Mouse (Mus musculus): ENCODE results near the gene Gm26965.
"Not testable (repeated sequence)": the region's sequence is repeated elsewhere in the genome, so short reads cannot be mapped to it uniquely, and the experiment has no call there.

Gene Gm26965

DNA sequence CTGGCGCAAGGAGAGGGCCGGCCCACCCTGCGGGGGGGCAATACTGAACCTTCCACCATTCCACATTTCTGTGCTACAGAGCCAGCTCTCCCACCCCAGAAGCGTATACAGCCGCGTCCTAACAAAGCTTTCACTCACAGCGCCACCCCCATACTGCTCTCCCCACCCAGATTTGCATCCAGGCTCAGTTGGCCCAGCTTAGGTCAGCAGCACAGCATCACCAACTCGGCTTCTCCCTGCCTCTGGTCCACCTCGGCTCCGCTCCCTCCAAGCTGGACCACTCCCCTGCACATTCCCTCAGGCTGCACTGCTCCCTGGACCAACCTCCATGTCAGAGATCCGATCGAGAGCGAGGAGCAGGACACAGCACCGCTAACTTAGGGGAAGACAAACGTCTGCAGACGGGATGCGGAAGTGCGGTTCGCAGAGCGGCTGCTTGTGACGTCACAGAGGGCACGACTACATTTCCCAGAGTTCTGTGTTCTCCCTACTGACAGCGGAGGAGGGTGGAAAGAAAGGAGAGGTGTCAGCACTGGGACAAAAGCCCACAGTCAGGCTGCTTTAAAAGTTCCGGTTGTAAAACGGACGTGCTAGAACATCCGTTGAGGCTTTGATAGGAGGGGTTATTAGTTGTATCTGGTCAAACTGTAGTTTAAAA, at the start of gene Gm26965, which contains the start of gene Zfp87:
Gene Gm26965, minus strand, starts transcription at position 399 of the 658 bp plus-strand sequence.
Gene Zfp87, minus strand, starts transcription at position 425 of the 658 bp plus-strand sequence.
- DNase-seq (ENCODE audit: low read depth, low spot score): peak; percentile 83

DNA sequence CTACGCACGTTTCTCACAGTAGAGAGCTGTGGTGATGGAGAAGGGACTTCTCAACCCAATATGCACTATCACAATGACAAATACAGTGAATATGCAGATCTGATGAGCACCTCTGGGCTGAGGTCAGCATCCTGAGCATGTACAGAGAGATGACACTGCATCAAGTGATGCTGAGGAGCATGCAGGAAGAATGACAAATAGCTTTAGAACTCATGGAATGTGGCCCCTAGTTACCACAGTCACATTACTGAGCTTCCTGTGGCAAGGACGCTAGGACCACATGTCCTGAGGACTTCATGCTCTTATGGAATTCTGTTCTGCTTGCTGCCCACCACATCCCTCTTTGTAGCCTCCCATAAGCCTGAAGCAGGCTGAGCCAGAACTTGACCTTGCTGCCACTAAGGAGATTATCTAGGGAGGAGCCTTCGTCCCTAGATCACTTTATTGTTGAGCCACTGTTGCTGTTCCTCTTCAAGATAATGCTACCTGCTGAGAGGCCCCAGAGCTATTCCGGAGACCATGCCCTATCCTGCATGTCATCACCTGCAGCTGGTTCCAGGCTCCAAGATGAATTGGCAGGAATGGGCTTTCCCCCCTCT, 46.7 kb upstream of the Gm26965 start:
- DNase-seq (ENCODE audit: low read depth, low spot score): no peak

DNA sequence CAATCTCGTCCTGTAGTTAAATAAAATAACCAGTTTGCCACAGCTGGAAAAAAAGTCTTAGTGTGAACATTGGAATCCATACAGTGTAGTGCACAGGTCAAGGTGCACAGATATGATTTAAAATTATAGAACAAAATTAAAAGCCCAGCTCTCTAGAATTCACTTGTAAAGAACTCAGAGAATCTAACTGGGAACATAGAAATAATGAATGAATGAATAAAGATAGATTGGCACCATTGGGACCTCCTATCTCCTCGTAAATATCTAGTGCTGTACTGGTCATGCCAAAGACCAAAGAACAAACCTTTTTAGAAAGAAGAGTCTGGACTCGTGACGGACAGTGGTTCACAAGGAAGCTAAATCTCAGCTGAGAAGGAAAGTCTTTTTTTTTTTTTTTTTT, 27.8 kb upstream of the Gm26965 start, which contains the start of gene Zfp748:
Gene Zfp748, minus strand, starts transcription at position 101 of the 400 bp plus-strand sequence.
- no peak for DNase-seq (ENCODE audit: low read depth, low spot score)

DNA sequence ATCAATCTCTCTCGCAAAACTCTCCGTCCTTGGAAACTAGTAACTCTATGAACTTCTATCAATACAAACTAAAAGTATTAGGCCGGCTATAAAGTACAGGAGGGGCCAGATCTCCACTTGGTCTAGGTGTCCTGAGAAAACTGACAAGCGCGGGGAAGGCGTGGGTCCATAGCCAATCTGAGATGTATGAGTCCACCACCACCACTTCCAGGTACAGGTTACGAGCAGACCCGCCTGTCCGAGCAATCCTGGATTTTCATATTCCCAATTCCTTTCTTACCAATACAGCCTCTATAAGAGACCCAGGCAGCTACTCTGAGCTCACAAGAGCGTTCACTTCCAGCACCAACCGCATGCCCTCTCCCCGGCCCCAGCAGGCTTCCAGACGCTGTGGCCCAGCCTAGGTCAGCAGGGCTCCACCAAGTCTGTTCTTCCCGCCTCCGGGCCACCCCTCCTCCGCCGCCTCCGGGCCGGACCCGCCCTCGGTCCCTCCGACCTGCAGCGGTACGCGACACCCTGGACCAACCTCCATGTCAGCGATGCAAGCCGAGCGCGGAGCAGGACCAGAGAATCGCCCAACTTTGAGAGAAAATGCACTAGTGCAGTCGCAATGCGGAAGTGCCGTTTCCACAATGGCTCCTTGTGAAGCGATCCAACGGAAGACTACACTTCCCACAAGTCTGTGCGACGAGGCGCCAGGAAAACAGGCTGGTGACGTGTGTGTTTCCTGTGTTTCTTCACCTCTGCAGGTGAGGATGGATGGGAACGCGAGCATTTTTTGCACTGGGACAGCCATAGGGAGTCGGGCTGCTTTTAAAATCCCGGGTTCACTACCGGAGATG, 26.8 kb upstream of the Gm26965 start:
- peak; percentile 79 for DNase-seq (ENCODE audit: low read depth, low spot score)

DNA sequence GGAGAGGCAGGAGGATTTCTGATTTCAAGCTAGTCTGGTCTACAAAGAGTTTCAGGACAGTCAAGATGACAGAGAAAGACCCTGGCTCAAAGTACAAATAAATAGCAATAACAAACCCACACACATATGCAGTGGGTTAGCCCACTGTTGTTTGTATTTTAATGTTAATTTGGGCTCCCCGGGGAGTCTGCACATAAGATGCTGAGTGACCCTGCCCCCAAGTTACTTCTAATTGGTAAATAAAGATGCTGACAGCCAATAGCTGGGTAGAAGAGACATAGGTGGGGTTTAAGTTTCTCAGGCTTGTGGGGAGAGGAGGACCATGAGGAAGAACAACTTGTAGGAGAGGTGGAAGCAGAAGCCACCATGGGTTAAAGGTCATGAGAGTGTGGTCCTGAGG, 20.0 kb upstream of the Gm26965 start:
- DNase-seq (ENCODE audit: low read depth, low spot score): no peak

DNA sequence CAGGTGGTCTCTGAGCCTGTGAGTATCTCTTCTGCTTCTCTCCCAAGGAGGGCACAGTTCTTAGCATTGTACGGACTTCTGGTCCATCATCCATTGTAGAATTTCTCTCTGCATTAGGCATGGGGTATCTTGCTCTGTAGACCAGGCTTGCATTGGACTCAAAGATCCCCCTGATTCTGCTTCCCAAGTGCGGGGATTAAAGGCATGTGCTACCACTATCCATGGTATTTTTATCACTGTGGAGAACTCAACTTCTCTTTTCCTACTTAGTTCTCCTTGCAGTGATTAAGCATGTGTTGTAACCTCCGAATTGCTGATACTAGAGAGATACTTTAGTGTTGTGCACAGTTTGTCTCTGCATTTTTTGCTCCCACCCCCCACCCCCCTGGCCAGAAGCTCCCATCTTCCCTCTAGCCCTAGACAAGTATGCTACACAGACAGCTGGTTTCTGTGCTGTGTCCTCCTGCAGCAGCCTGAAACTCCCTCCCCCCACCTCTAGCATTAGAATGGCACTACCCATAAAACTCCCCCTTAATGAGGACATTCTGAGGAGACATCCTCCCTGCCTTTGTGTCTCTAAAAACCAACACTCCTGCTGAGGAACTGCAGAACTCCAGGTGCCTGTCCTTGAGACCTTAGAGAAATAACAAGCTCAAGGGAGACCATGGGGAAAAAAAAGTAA, 1.2 kb upstream of the Gm26965 start:
- no peak for DNase-seq (ENCODE audit: low read depth, low spot score)

DNA sequence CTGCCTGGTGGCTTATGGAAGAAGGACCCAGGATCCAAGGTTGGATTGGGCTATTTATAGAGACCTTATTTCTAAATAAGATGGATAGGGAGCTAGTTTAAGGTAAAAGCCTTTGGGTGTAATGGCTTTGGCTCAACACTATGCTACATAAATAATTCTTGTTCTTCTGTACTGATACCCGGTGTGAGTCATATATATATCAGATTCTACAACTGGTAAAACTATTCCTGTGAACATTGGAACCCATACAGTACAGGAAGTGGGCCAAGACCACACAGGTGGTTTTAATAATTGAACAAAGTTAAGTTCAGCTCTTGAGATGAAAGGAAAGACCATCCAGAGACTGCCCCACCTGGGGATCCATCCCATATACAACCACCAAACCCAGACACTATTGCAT, 25.0 kb downstream of the Gm26965 start:
- DNase-seq (ENCODE audit: low read depth, low spot score): no peak

DNA sequence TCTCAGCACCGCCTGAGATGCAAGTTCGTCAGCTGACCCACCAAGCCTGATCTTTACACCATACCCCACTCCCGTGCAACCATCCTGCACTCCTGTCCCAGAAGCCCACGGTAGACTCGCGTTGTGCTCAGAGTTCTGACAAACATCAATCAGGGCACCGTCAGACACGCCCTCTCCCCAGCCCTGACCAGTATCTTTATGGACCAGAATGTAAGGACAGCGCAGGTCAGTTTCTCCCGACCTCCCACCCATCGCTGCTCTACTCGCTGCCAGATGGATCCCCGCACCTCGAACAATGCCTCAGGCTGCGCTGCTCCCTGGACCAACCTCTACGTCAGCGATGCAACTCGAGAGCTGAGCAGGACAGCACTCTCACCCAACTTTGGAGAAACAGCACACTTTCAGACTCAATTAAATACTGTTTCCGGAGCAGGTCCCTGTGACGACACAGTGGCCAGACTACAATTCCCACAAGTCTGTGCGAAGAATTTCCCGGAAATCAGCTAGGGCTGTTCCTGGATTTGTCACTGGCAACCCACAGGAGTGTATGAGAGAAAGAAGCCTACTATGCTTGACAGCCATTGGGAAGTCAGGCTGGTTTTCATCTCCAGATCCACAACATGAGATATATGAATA, 25.7 kb downstream of the Gm26965 start, which contains the start of gene Zfp58:
Gene Zfp58, minus strand, starts transcription at position 472 of the 636 bp plus-strand sequence.
- DNase-seq (ENCODE audit: low read depth, low spot score): peak; percentile 69

DNA sequence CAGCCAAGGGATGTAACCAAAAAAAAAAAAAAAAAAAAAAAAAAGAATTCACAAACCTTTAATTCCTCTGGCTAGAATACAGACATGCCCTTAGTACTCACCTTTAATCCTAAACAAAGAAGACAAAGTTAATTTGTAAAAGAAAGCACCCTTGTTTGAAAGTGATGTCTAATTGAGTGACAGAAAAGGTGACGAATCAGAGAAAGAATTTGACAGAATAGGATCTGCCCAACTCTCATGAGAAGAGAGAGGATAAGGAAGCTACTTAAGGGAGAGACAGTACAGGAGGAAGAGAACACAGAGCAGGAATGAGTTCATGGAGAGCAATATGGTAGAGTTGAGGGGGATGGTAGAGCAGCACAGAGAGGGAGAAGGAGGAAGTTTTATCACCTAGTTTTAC, 30.3 kb downstream of the Gm26965 start:
- DNase-seq (ENCODE audit: low read depth, low spot score): no peak

DNA sequence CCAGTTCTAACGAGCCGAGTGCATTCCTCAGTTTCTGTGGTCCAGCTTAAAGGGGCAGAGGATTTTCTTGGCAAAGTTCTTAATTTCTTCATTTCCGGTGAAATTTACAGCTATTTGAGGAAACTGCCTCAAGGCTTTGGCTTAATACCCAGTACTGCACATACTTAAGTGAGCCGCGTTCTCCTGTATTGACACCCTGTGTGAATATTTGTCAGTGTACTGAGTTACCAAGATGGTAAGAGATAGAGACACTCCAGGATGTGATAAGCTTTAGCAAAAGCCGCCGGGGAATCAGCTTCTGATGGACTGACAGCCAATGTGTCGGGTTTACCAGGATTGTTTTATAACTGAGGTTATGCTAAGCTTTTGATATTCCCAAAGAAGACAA, 41.5 kb downstream of the Gm26965 start:
- no peak for DNase-seq (ENCODE audit: low read depth, low spot score)

DNA sequence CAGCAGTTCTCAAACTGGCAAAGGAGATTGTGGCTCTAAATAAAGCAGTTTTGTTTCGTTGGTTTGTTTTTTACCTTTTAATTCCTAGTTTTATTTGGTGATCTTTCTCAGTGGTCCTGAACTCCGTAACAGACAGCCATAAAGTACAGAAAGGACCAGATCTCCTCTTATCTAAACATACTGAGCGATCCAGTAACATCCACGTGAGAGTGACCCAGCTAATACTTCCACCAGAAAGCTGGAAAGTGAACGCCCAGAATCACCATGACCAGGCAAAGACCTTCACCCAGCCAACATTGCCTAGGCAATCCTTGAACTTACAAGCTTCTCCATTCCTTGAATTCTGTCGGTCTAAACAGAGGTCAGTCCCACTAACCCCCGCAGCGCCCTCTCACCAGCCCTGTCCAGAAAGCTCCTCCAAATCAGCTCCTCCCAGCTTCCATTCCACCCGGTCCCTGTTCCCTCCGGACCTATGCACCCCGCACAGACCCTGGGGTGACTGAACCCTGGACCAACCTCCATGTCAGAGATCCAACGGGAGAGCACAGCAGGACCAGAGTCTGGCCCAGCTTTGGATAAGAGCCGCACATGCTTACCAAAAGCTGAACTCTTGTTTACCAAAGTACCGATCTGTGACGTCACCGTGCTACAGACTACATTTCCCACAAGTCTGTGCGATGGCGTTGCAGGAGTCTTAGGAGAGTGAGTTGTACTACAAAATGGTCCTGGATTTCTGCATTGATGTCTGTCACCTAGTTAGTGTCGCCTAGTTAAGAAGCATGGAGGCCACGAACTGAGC, 42.1 kb downstream of the Gm26965 start, which contains the start of gene Zfp874b:
Gene Zfp874b, minus strand, starts transcription at position 634 of the 799 bp plus-strand sequence.
- DNase-seq (ENCODE audit: low read depth, low spot score): peak; percentile 74

DNA sequence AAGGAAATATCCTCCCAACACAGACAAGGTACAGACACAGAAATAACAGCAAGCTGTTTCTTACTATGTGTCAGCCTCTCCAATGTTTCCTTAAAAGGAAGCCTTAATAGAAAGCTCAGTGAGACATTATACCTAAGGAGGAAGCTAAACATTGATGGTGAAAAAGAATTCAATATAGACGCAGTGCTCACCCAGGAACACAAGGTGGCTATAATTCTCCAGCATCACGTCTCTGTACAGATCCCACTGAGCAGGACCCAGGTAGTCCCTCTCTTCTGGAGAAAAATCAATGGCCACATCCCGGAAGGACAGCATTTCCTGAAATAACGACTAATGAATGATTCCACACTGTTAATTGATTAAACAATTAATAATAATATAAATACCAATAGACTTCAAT, 44.4 kb downstream of the Gm26965 start:
- DNase-seq (ENCODE audit: low read depth, low spot score): no peak

DNA sequence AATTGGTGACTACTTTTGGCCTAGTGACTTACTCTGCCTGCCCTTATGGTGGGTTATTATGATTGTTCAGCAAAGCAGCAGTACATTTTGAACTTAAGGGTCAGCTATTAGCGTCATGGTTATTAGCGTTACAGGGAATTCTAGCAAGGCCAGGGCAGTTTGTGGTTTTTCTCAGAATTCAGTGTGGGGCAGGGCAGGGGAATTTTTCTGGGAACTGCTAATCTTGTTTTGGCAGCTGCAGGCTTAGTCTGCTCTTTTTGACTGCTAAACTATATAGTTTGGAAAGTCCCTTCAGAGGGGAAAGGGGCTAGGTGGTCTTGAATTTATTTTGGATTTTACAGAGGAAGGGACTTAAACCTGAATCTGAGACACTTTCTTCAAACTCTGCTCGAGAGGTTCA, 56.7 kb downstream of the Gm26965 start:
- DNase-seq (ENCODE audit: low read depth, low spot score): no peak

DNA sequence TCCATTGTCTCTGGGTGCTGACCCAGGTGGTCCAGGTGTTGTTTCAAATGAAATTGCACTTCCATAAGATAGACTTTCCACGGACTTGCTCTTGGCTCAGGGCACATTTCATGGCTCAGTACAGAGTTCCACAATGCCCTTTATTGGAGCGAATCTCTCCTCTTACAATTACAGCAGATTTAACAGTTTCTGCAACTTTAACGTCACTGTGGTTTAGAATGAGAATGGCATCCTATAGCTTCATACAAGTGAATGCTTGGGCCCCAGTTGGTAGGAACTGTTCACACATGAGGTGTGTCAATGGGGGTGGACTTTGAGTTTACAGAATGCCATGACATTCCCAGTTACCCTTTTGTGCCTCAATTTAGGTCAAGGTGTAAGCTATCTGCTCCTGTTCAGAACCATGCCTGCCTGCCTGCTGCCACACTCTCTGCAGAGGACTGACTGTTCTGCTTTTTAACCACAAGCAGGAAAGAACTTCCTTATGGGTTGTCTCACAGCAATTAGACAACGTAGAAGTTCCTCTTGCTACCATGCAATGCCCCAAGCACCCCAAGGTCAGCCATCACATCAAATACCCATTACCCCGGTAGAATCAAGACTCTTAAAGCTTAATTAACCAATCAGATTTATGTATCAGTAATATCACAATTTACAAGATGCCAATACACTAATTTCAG, 62.3 kb downstream of the Gm26965 start:
- DNase-seq (ENCODE audit: low read depth, low spot score): not testable (repeated sequence)

DNA sequence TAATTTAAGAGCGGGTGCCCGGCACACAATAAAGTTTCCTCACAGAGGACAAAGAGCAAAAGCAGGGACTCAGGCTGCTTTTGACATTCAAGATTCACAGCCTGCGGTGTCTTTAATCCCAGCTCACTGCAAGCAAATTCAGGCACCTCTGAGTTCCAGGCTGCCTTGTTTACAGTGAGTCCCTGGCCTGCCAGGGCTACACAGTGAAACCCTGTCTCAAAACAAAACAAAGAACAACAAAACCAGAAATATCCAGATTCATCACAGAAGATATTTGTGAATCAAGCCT, 74.0 kb downstream of the Gm26965 start:
- no peak for DNase-seq (ENCODE audit: low read depth, low spot score)

DNA sequence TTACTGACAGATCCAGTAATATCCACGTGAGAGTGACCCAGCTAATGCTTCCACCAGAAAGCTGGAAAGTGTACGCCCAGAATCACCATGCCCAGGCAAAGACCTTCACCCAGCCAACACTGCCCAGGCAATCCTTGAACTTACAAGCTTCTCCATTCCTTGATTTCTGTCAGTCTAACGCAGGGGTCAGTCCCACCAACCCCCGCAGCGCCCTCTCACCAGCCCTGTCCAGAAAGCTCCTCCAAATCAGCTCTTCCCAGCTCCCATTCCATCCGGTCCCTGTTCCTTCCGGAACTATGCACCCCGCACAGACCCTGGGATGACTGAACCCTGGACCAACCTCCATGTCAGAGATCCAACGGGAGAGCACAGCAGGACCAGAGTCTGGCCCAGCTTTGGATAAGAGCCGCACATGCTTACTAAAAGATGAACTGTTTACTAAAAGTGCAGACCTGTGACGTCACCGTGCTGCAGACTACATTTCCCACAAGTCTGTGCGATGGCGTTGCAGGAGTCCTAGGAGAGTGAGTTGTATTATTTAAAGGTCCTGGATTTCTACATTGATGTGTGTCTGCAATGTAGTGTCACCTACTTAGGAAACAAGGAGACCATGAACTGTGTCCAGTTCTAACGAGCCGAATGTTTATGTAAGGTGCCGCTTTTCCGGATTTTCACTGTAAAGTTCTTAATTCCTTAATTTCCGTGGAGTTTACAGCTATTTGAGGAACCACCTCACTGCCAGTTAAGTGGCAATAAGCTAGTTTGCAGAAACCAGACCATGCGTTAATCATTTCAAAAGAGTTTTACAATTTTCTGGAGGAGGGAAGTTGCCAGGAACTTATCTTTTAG, 74.6 kb downstream of the Gm26965 start, which contains the start of gene Zfp874a:
Gene Zfp874a, minus strand, starts transcription at position 453 of the 849 bp plus-strand sequence.
- peak; percentile 67 for DNase-seq (ENCODE audit: low read depth, low spot score)
